Mouse (Mus musculus): ENCODE measurements around the gene Tpm1.

- TF ChIP-seq CTCF (IDR thresholded peaks at IDR 0.05; ENCODE audit: low read depth): no peak
- no peak for TF ChIP-seq EP300 (IDR thresholded peaks at IDR 0.05; ENCODE audit: low read depth)
These were observed 28.6 kb upstream of the Tpm1 start for GRCm38 (mm10) chr9:67077658-67078319.

All from liver, postnatal 0 days (tissue).